Mouse (Mus musculus): Measurements from ENCODE around the gene Map4k3. TPM values are rescaled to one million over a fixed set of nuclear protein-coding genes. Genes with fewer than 3 reads are reported as not detected.
"Not testable (repeated sequence)": the region's sequence is repeated elsewhere in the genome, so short reads cannot be mapped to it uniquely, and the experiment has no call there.

Map4k3 gene
- polyA plus RNA-seq, 1 experiment, result 14.4 TPM

DNA sequence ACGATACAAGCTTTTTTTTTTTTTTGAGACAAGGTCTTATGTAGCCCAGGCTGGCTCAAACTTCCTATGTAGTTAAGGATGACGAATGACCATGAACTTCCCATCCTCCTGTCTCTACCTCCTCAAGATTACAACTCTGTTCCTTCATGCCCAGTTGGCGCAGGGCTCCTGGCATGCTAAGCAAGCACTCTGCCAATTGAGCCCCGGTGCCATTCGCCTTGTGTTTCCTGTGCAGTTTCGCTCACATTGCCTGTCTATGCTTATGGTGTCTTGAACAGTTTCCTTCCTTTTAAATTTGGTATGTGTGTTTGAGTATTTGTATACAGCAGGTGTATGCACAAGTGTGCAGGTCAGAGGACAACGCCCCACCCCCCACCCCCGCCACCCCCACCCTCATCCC is 182.1 kb downstream of the Map4k3 start:
- Histone ChIP-seq H3K36me3 (ENCODE audit: control insufficient read depth, insufficient read depth, low read length) (no peaks in the 10 kb centered on the region; the same call in 1 of the 2 replicates), H3K4me1 (ENCODE audit: control insufficient read depth, insufficient read depth, low read length) (no peaks in the 10 kb centered on the region; the same call in 1 of the 2 replicates), H3K27ac (ENCODE audit: control insufficient read depth, insufficient read depth, low read depth, low read length) (no peak overlapping the region), H3K27me3 (ENCODE audit: control insufficient read depth, insufficient read depth, low read length) (no peaks in the 10 kb centered on the region), H3K4me3 (ENCODE audit: control insufficient read depth, low read depth, low read length) (no peak overlapping the region)
- no peak for TF ChIP-seq CTCF (IDR thresholded peaks at IDR 0.05; ENCODE audit: control insufficient read depth, insufficient read depth, insufficient replicate concordance, low read depth, low read length)
- TF ChIP-seq POLR2A (IDR thresholded peaks at IDR 0.05; ENCODE audit: control insufficient read depth, low read depth, low read length), result no peak

DNA sequence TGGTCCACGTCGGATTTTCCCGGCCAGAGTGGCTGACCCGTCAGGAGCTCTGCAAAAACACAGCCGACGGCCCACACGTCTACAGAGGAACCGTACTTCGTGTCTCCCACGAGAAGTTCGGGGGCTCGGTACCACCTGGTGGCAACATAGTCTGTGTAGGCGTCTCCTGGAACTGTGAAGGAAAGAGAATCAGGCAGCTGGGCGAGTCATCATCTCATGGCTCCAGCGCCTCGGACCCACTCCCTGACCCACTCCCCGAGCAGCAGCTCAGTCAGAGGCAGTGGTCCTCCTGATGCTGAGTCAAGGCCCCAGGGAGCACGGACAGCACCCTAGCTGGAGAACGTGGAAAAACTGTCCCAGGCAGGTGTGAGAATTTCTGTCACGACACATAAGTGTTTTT is 184.6 kb downstream of the Map4k3 start:
- Histone ChIP-seq H3K4me1 (ENCODE audit: control insufficient read depth, insufficient read depth, low read length) (no peaks in the 10 kb centered on the region), H3K36me3 (ENCODE audit: control insufficient read depth, insufficient read depth, low read length) (no peaks in the 10 kb centered on the region; the same call in 1 of the 2 replicates), H3K27me3 (ENCODE audit: control insufficient read depth, insufficient read depth, low read length) (no peaks in the 10 kb centered on the region), H3K4me3 (ENCODE audit: control insufficient read depth, low read depth, low read length) (peak overlapping the region; percentile 1; the same call in 1 of the 2 replicates), H3K27ac (ENCODE audit: control insufficient read depth, insufficient read depth, low read depth, low read length) (no peak overlapping the region)
- TF ChIP-seq POLR2A (IDR thresholded peaks at IDR 0.05; ENCODE audit: control insufficient read depth, low read depth, low read length) (no peak), CTCF (IDR thresholded peaks at IDR 0.05; ENCODE audit: control insufficient read depth, insufficient read depth, insufficient replicate concordance, low read depth, low read length) (no peak)

DNA sequence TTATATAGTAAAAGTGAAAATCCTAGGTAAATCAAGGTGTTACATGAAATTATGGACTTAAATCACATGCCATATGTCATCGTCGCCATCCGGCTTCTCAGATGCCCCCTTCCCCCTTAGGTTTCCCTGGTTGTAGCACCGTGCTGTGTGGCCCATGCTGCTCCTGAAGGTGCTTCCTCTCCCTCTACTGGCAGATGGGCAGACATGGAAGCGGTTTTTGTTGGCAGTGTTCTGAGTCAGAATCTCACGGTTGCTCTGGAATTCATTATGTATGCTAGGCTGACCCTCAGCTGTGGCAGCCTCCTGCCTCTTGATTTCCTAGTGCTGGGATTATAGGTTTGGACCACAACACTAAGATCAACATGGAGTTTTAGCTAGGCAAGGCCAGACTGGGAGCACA is 191.1 kb downstream of the Map4k3 start:
- H3K27ac ChIP-seq (ENCODE audit: control insufficient read depth, insufficient read depth, low read depth, low read length), result no peak overlapping the region
- H3K4me1 ChIP-seq (ENCODE audit: control insufficient read depth, insufficient read depth, low read length), result no peaks in the 10 kb centered on the region
- no peaks in the 10 kb centered on the region for H3K36me3 ChIP-seq (ENCODE audit: control insufficient read depth, insufficient read depth, low read length)
- no peaks in the 10 kb centered on the region for H3K27me3 ChIP-seq (ENCODE audit: control insufficient read depth, insufficient read depth, low read length)
- H3K4me3 ChIP-seq (ENCODE audit: control insufficient read depth, low read depth, low read length), result no peak overlapping the region
- TF ChIP-seq POLR2A (IDR thresholded peaks at IDR 0.05; ENCODE audit: control insufficient read depth, low read depth, low read length) (no peak), CTCF (IDR thresholded peaks at IDR 0.05; ENCODE audit: control insufficient read depth, insufficient read depth, insufficient replicate concordance, low read depth, low read length) (no peak)

DNA sequence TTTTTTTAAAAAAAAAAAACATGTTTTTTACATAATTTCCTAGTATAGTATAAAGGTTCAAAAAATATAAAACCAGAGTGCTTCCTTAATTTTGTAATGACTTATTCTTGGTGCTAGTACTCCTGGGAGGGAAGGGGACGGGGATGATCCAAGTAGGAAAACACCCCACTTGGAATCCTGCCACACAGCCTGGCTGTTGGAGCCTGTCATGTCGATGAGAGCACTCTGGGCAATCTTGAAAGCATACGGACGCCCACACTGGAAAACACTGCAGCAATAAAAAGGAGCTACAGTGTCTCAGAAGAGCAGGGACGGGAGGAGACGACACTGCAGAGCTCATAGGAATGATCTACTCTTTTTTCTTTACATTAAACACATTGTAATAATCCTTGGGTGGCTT is 192.7 kb downstream of the Map4k3 start:
- TF ChIP-seq POLR2A (IDR thresholded peaks at IDR 0.05; ENCODE audit: control insufficient read depth, low read depth, low read length), result no peak
- TF ChIP-seq CTCF (IDR thresholded peaks at IDR 0.05; ENCODE audit: control insufficient read depth, insufficient read depth, insufficient replicate concordance, low read depth, low read length), result no peak
- H3K4me3 ChIP-seq (ENCODE audit: control insufficient read depth, low read depth, low read length), result no peak overlapping the region
- no peaks in the 10 kb centered on the region for H3K36me3 ChIP-seq (ENCODE audit: control insufficient read depth, insufficient read depth, low read length)
- no peaks in the 10 kb centered on the region for H3K27me3 ChIP-seq (ENCODE audit: control insufficient read depth, insufficient read depth, low read length)
- H3K27ac ChIP-seq (ENCODE audit: control insufficient read depth, insufficient read depth, low read depth, low read length), result no peak overlapping the region
- no peaks in the 10 kb centered on the region for H3K4me1 ChIP-seq (ENCODE audit: control insufficient read depth, insufficient read depth, low read length)

DNA sequence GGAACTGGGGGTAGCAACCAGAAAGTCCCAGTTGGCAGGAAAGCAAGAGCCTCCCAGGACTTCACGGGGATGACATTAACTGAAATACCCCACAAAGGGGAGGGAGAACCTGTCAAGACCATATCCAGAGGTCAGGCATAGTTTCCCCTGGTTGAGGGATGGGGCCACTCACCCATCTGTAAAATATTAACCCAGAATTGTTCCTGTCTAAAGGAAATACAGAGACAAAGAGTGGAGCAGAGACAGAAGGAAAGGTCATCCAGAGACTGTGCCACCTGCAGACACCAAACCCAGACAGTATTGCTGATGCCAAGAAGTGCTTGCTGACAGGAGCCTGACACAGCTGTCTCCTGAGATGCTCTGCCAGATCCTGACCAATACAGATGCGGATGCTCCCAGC is 196.9 kb downstream of the Map4k3 start:
- H3K27ac ChIP-seq (ENCODE audit: control insufficient read depth, insufficient read depth, low read depth, low read length); H3K27me3 ChIP-seq (ENCODE audit: control insufficient read depth, insufficient read depth, low read length); H3K36me3 ChIP-seq (ENCODE audit: control insufficient read depth, insufficient read depth, low read length); H3K4me3 ChIP-seq (ENCODE audit: control insufficient read depth, low read depth, low read length); H3K4me1 ChIP-seq (ENCODE audit: control insufficient read depth, insufficient read depth, low read length): not testable (repeated sequence)

Other genes starting within 250 kb of the Map4k3 start
- gene Sos1, start 248.0 kb downstream of the Map4k3 start, polyA plus RNA-seq (2012; rRNA removed), result 2.7 and 2.8 TPM in 2 replicates
- gene Cdkl4, start 150.7 kb downstream of the Map4k3 start, polyA plus RNA-seq (2012; rRNA removed), result 18.3 and 19.6 TPM in 2 replicates
- gene Tmem178, start 216.1 kb upstream of the Map4k3 start, polyA plus RNA-seq (2012; rRNA removed), result 0.24 and 0.30 TPM in 2 replicates